Mouse (Mus musculus) lung, postnatal 0 days (tissue): ENCODE measurements at regions not wholly inside any gene's neighbourhood (a gene's known extent, or its start where the extent isn't known, plus 50 kb on each side); places are given as distances from the start of the nearest gene placed in this dataset.

Experiments
- CTCF ChIP-seq: IDR thresholded peaks from 2 replicates; pipeline ENCODE4 v1.5.1; 2016; ENCODE audit warnings: antibody characterized with exemption, mild to moderate bottlenecking
- EP300 ChIP-seq: IDR thresholded peaks from 2 replicates; pipeline ENCODE4 v1.6.1; 2016; ENCODE audit warnings: antibody characterized with exemption, mild to moderate bottlenecking, control low read depth

- TF ChIP-seq CTCF (no peak), EP300 (no peak)
Measured at GRCm38 (mm10) chr8:109248356-109248755, 245.5 kb upstream of the Pmfbp1 start.
